Mouse (Mus musculus): ENCODE measurements around the gene Magi1. TPM values are rescaled to one million over a fixed set of nuclear protein-coding genes. Genes with fewer than 3 reads are reported as not detected.

The Magi1 gene
- polyA plus RNA-seq, 1 experiment from 2014 or later, result 9.8 TPM

DNA sequence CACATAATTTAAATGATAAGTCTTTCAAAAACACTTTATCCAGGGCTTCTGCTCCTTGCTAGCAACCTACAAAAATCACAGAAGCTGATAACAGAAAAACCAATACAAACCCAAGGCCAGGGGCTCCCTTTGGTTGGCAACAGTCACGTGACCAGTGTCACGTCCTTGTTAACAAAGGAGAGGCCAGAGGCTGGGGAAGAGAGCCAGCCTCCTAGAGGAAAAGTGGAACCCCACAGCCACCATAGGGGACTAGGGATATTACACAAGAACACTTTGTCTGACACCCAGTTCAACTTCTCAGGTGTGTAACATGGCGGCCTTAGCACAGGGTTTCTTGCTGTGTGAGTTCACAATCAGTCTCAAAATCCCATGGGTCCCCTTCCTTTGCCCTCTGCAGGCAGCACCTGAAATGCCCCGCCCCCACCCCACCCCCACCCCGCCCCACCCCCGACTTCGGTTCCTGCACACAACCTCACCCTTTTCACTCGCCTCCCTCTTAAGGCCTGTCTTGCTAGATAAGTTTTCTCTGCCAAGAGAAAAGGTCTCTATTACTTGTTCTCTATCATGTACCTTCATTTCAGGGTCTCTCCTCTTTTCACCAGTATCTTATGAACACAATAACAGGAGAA is 190.6 kb downstream of the Magi1 start:
- WGBS, result 50% methylated on average over 8 of the region's 8 CpGs
- ATAC-seq (ENCODE audit: insufficient read depth, low FRiP score, low read depth), result peak; percentile 61
- H3K9ac ChIP-seq, result no peak overlapping the region
- peak overlapping the region; percentile 72; the same call in 1 of the 2 replicates for H3K27ac ChIP-seq
- H3K9me3 ChIP-seq, result no peaks in the 10 kb centered on the region
- H3K4me1 ChIP-seq, result peaks cover 9% of the 10 kb centered on the region; the same call in 1 of the 2 replicates
- H3K36me3 ChIP-seq, result no peaks in the 10 kb centered on the region
- H3K27me3 ChIP-seq (replicated peaks), result no peaks in the 10 kb centered on the region
- no peak overlapping the region for H3K4me2 ChIP-seq
- no peak overlapping the region for H3K4me3 ChIP-seq (replicated peaks)

DNA sequence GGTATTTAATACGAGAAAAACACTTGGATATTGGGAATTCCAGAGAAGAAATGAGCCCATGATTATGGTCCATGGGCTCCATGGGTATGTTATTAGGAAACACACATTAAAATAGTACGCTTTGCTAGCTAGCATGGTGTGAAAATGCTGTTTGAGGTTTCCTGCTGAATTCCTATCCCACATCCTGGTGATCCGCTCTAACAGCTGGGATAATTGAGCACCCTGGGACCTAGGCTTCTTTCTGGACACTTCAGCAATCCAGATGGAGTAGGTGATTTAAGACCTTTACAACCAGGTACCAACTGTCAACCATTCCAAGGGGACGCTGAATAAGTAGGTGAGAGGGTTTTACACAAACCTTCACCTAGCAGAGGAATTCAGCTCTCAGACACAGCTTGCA is 191.2 kb downstream of the Magi1 start:
- no peaks in the 10 kb centered on the region for H3K9me3 ChIP-seq
- no peak overlapping the region for H3K9ac ChIP-seq
- no peak overlapping the region for H3K4me3 ChIP-seq (replicated peaks)
- no peaks in the 10 kb centered on the region for H3K27me3 ChIP-seq (replicated peaks)
- no peak for ATAC-seq (ENCODE audit: insufficient read depth, low FRiP score, low read depth)
- no peak overlapping the region for H3K4me2 ChIP-seq
- 84% methylated on average over 4 of the region's 4 CpGs for WGBS
- no peaks in the 10 kb centered on the region for H3K36me3 ChIP-seq
- peak overlapping the region; percentile 72; the same call in 1 of the 2 replicates for H3K27ac ChIP-seq
- H3K4me1 ChIP-seq, result peaks cover 6% of the 10 kb centered on the region; the same call in 1 of the 2 replicates

DNA sequence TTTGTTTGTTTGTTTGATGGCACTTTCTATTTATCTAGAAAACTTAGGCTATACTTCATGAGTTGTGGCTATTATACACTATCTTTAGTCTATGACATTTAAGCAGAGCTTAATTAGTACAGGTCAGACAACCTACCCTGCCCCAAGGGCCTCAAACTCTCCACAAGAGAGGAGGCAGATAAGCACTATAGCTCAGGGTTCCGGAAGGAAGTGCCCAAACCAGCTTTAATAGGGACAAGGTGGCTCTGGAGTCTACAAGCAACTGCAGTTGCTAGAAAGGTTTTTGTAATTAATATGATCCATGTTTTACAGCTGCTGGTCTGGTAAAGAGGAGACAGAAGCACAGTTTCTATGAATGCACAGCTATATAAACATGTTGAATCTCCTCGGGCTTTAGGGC is 196.9 kb downstream of the Magi1 start:
- no peak for ATAC-seq (ENCODE audit: insufficient read depth, low FRiP score, low read depth)
- H3K9me3 ChIP-seq, result no peaks in the 10 kb centered on the region
- H3K4me2 ChIP-seq, result no peak overlapping the region
- 0 out of 2 replicates have a peak, but pooled peaks cover 4% of the 10 kb centered on the region for H3K4me1 ChIP-seq
- no peaks in the 10 kb centered on the region for H3K36me3 ChIP-seq
- 39% methylated on average over 2 of the region's 2 CpGs for WGBS
- no peaks in the 10 kb centered on the region for H3K27me3 ChIP-seq (replicated peaks)
- no peak overlapping the region for H3K27ac ChIP-seq
- no peak overlapping the region for H3K4me3 ChIP-seq (replicated peaks)
- H3K9ac ChIP-seq, result no peak overlapping the region

DNA sequence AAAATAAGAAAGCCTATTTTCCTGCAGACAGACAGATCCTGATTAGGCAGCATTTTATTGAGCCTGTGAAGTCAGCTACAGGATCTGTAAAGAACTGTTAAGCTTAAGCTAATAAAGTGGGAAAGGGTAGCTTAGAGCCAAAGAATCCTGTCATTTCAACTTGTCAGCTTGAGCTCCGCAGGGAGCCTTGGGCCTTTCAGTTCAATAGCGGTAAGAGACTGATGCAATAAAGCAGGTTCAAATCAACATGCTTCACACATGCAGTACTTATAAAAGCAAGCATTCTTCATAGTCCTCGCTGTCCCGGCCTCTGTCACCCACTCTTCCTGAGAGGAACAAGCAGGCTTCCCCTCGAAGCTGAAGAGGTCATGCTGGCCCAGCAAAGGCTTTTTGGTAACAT is 199.0 kb downstream of the Magi1 start:
- no peak overlapping the region for H3K9ac ChIP-seq
- H3K4me2 ChIP-seq, result no peak overlapping the region
- no peak overlapping the region for H3K27ac ChIP-seq
- 72% methylated on average over 5 of the region's 5 CpGs for WGBS
- H3K4me3 ChIP-seq (replicated peaks), result no peak overlapping the region
- no peaks in the 10 kb centered on the region for H3K9me3 ChIP-seq
- no peaks in the 10 kb centered on the region for H3K36me3 ChIP-seq
- H3K27me3 ChIP-seq (replicated peaks), result no peaks in the 10 kb centered on the region
- ATAC-seq (ENCODE audit: insufficient read depth, low FRiP score, low read depth), result no peak
- 0 out of 2 replicates have a peak, but pooled peaks cover 4% of the 10 kb centered on the region for H3K4me1 ChIP-seq

DNA sequence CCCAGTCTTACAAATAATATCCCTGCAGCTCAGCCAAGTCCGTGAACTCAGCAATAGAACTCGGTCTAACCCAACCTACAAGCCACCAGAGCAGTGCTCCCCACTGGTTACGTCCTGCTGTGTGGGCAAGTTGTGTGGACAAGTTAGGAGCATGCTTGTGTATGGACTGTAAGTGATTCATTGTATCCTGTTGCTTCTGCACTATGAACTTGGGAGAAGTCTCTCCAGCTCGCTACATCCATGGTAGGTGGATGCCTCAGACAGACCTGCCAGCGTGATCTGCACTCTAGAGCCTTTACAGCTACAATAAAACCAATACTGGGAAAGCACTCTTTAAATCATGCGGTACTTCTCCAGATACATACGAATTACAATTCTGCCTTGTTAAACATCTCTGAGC is 200.3 kb downstream of the Magi1 start:
- Histone ChIP-seq H3K27ac (no peak overlapping the region), H3K4me1 (peaks cover 12% of the 10 kb centered on the region; the same call in 1 of the 2 replicates), H3K27me3 (replicated peaks) (no peaks in the 10 kb centered on the region), H3K4me3 (replicated peaks) (no peak overlapping the region), H3K4me2 (no peak overlapping the region), H3K9ac (no peak overlapping the region), H3K36me3 (no peaks in the 10 kb centered on the region), H3K9me3 (no peaks in the 10 kb centered on the region)
- WGBS, result 89% methylated on average over 7 of the region's 7 CpGs
- no peak for ATAC-seq (ENCODE audit: insufficient read depth, low FRiP score, low read depth)

DNA sequence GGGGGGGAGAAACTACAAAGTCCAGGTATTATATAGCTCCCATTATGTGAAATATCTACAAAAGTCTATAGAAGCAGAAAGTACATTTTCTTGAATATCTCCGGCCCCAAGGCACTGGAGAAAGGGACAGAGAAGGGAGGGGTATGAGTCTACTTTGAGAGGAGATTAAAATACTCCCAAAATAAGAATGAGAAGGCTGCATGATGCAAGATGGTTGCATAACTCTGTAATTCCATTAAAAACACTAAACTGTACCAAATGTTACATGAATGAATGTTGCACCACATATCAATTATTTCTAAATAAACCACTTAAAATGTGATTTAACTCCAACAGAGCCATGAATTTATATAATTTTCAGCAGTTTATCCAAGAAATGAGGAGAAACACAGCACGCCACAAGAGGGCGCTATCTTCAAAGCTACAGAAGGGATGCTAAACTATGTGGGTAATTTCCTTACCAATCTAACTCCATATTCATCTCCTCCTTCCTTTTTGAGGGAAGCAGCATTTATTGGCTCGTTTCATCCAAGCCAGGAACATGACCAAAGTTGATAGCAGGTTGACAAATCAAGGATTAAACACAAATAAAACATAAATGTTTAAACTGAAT is 202.7 kb downstream of the Magi1 start:
- H3K4me1 ChIP-seq, result peaks cover 8% of the 10 kb centered on the region; the same call in 1 of the 2 replicates
- H3K27me3 ChIP-seq (replicated peaks), result no peaks in the 10 kb centered on the region
- H3K4me3 ChIP-seq (replicated peaks), result no peak overlapping the region
- WGBS, result 12% methylated on average over 4 of the region's 4 CpGs
- H3K9ac ChIP-seq, result no peak overlapping the region
- H3K36me3 ChIP-seq, result no peaks in the 10 kb centered on the region
- H3K27ac ChIP-seq, result no peak overlapping the region
- H3K4me2 ChIP-seq, result no peak overlapping the region
- H3K9me3 ChIP-seq, result no peaks in the 10 kb centered on the region
- peak; percentile 31; the same call in 1 of the 2 replicates for ATAC-seq (ENCODE audit: insufficient read depth, low FRiP score, low read depth)

DNA sequence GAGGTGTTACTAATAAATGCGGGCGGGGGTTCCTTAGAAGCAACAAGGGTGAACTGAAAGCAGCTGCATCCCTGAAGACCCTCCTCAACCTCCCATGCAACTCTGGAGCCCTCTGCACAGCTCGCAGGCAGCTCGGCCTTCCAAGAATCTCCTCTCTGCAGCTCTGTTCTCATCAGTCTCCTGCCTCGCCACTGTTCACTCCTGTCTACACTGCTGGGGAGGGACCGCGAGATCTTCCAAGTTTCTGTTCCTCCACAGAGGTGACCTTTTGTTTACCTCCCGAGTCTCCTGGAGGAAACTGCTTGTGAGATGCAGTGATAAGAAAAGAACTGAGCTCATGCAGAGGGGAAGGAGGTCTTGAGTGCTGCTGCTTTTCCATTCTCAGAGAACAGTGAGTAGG is 204.8 kb downstream of the Magi1 start:
- Histone ChIP-seq H3K36me3 (no peaks in the 10 kb centered on the region), H3K27ac (no peak overlapping the region), H3K9me3 (no peaks in the 10 kb centered on the region), H3K4me1 (peaks cover 11% of the 10 kb centered on the region; the same call in 1 of the 2 replicates), H3K27me3 (replicated peaks) (no peaks in the 10 kb centered on the region), H3K4me2 (no peak overlapping the region), H3K4me3 (replicated peaks) (no peak overlapping the region), H3K9ac (no peak overlapping the region)
- WGBS, result 33% methylated on average over 8 of the region's 8 CpGs
- no peak for ATAC-seq (ENCODE audit: insufficient read depth, low FRiP score, low read depth)

DNA sequence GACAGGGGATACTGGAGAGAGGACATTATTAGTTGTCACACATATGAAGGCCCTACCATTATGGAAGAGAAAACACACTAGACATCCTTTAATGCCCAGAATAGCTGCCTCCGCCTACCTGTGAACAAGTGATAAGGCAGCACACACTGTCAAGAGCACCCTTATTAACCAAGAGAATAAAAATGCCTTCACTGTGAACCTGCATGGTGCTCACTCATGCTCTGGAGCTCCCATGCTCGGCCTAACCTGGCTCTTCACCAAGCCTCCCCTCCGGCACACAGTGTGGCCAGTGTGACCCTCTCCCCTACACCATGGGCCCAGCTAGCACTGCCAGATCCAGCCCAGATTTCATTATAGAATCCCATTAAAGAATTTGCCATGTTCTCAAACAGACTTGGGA is 206.7 kb downstream of the Magi1 start:
- peaks cover 11% of the 10 kb centered on the region; the same call in 1 of the 2 replicates for H3K4me1 ChIP-seq
- H3K27ac ChIP-seq, result no peak overlapping the region
- no peaks in the 10 kb centered on the region for H3K27me3 ChIP-seq (replicated peaks)
- H3K4me2 ChIP-seq, result no peak overlapping the region
- no peaks in the 10 kb centered on the region for H3K9me3 ChIP-seq
- no peak overlapping the region for H3K4me3 ChIP-seq (replicated peaks)
- no peaks in the 10 kb centered on the region for H3K36me3 ChIP-seq
- no peak for ATAC-seq (ENCODE audit: insufficient read depth, low FRiP score, low read depth)
- H3K9ac ChIP-seq, result no peak overlapping the region
- WGBS, result 89% methylated on average over 3 of the region's 3 CpGs

DNA sequence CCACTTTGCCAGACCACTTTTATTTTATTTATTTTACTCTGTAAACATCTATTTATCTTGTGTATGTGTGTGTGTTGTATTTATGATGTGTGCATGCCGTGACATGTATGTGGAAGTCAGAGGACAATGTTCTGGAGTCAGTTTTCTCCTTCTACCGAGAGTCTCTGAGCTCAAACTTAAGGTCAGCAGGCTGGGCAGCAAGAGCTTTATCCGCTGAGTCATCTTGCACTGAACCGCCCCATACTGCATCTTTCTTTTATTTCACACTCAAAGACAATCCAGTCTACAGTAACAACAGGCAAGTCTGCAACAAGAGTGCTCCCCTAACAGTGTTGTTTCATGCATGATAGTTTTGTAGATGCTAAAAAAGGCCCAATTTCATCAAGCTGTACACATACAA is 207.7 kb downstream of the Magi1 start:
- no peaks in the 10 kb centered on the region for H3K36me3 ChIP-seq
- H3K27ac ChIP-seq, result no peak overlapping the region
- H3K9me3 ChIP-seq, result no peaks in the 10 kb centered on the region
- H3K4me3 ChIP-seq (replicated peaks), result no peak overlapping the region
- 85% methylated on average over 4 of the region's 4 CpGs for WGBS
- H3K4me2 ChIP-seq, result no peak overlapping the region
- no peak overlapping the region for H3K9ac ChIP-seq
- no peak for ATAC-seq (ENCODE audit: insufficient read depth, low FRiP score, low read depth)
- no peaks in the 10 kb centered on the region for H3K27me3 ChIP-seq (replicated peaks)
- peaks cover 11% of the 10 kb centered on the region; the same call in 1 of the 2 replicates for H3K4me1 ChIP-seq

DNA sequence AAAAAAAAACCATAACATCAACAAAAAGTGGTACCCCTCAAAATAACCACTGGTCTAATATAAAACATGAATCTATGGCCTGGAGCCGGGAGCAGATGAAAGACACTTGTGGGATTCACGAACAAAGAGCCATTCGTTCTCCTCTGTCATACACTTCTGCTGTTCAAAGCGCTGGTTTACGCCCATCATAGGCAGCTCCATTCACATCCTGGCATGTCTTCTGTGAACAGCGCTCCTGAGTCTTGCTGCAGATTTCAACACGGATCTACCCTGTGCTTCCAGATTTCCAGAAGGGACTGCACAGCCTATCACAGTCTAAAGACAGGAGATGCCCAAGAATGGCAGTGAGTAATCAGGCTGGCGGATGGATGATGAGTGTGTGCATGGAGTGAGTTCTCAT is 208.5 kb downstream of the Magi1 start:
- Histone ChIP-seq H3K27me3 (replicated peaks) (no peaks in the 10 kb centered on the region), H3K4me1 (peaks cover 14% of the 10 kb centered on the region), H3K4me3 (replicated peaks) (no peak overlapping the region), H3K9ac (no peak overlapping the region), H3K27ac (no peak overlapping the region), H3K4me2 (no peak overlapping the region), H3K9me3 (no peaks in the 10 kb centered on the region), H3K36me3 (no peaks in the 10 kb centered on the region)
- ATAC-seq (ENCODE audit: insufficient read depth, low FRiP score, low read depth), result no peak
- WGBS, result 54% methylated on average over 8 of the region's 8 CpGs

DNA sequence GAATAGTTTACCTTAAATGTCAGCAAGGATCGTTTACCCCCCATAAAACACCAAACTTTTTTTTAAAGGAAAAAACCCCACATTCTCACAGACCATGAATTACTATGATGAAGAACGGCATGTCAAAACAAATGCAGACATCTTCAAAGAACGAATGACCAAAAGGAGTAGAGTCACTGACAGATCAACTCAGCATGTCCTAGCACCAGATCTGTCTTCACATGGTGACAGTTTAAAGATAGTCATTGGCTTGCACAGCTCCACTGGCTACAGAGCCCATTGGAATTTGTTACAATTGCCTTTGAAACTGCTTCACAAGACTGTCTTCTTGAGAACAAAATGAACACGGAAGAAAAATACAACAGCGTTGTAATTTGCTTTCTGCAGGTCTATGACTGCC is 212.0 kb downstream of the Magi1 start:
- H3K9me3 ChIP-seq, result no peaks in the 10 kb centered on the region
- WGBS, result 42% methylated on average over 5 of the region's 5 CpGs
- H3K27ac ChIP-seq, result no peak overlapping the region
- no peaks in the 10 kb centered on the region for H3K27me3 ChIP-seq (replicated peaks)
- H3K4me3 ChIP-seq (replicated peaks), result no peak overlapping the region
- H3K9ac ChIP-seq, result no peak overlapping the region
- H3K4me1 ChIP-seq, result peaks cover 11% of the 10 kb centered on the region
- no peak for ATAC-seq (ENCODE audit: insufficient read depth, low FRiP score, low read depth)
- no peak overlapping the region for H3K4me2 ChIP-seq
- H3K36me3 ChIP-seq, result no peaks in the 10 kb centered on the region

DNA sequence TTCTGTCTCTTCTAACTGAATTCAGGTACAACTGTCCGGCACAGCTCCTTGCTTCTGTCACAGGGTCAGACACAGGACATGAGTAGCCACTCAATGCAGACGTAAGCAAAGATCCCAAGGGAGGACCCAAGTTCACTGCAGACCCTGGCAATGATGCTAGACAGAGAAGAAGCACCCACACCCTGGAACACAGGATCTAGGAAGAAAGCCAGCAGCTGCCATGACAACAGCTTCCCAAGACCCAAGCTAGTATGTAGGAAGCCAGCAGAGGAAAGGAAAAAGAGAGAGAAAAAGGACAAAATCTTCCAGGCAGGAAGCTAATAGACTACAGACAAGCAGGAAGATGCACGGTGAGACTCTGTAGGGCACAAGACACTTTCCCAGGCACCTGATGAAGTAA is 213.0 kb downstream of the Magi1 start:
- no peaks in the 10 kb centered on the region for H3K36me3 ChIP-seq
- no peak overlapping the region for H3K4me2 ChIP-seq
- no peak for ATAC-seq (ENCODE audit: insufficient read depth, low FRiP score, low read depth)
- no peak overlapping the region for H3K4me3 ChIP-seq (replicated peaks)
- H3K27me3 ChIP-seq (replicated peaks), result no peaks in the 10 kb centered on the region
- no peak overlapping the region for H3K9ac ChIP-seq
- WGBS, result 59% methylated on average over 3 of the region's 3 CpGs
- H3K9me3 ChIP-seq, result no peaks in the 10 kb centered on the region
- no peak overlapping the region for H3K27ac ChIP-seq
- peaks cover 11% of the 10 kb centered on the region for H3K4me1 ChIP-seq
